Mouse (Mus musculus): Measurements from ENCODE around the gene Mapk14. TPM values are rescaled to one million over a fixed set of nuclear protein-coding genes. Genes with fewer than 3 reads are reported as not detected.
"Not testable (repeated sequence)": the region's sequence is repeated elsewhere in the genome, so short reads cannot be mapped to it uniquely, and the experiment has no call there.

The Mapk14 gene
- polyA plus RNA-seq, 1 experiment from 2014 or later = 31.2 TPM

- no peak for ATAC-seq (replicated peaks; ENCODE audit: extremely low read depth, insufficient read depth, low FRiP score)
- Histone ChIP-seq H3K27ac (ENCODE audit: low read length) (no peak overlapping the region), H3K4me2 (ENCODE audit: low read depth, low read length) (no peak overlapping the region), H3K4me1 (ENCODE audit: control insufficient read depth, insufficient read depth, low read length) (peaks cover 12% of the 10 kb centered on the region), H3K27me3 (ENCODE audit: control insufficient read depth, insufficient read depth, low read length) (peaks cover 20% of the 10 kb centered on the region), H3K9me3 (replicated peaks; ENCODE audit: control insufficient read depth, low read length) (no peaks in the 10 kb centered on the region), H3K36me3 (ENCODE audit: control insufficient read depth, insufficient read depth) (no peaks in the 10 kb centered on the region), H3K4me3 (ENCODE audit: low read length) (no peak overlapping the region), H3K9ac (ENCODE audit: low read length) (no peak overlapping the region)
- WGBS = 52% methylated on average over 3 of the region's 3 CpGs
Measured at GRCm38 (mm10) chr17:28766203-28766602, 75.1 kb downstream of the Mapk14 start.

GRCm38 (mm10) chr17:28766781-28767515 lies 75.8 kb downstream of the Mapk14 start:
- Histone ChIP-seq H3K27ac (ENCODE audit: low read length) (no peak overlapping the region), H3K27me3 (ENCODE audit: control insufficient read depth, insufficient read depth, low read length) (peaks cover 21% of the 10 kb centered on the region), H3K9me3 (replicated peaks; ENCODE audit: control insufficient read depth, low read length) (no peaks in the 10 kb centered on the region), H3K4me3 (ENCODE audit: low read length) (no peak overlapping the region), H3K4me1 (ENCODE audit: control insufficient read depth, insufficient read depth, low read length) (peaks cover 12% of the 10 kb centered on the region), H3K36me3 (ENCODE audit: control insufficient read depth, insufficient read depth) (no peaks in the 10 kb centered on the region), H3K9ac (ENCODE audit: low read length) (no peak overlapping the region), H3K4me2 (ENCODE audit: low read depth, low read length) (no peak overlapping the region)
- no peak for ATAC-seq (replicated peaks; ENCODE audit: extremely low read depth, insufficient read depth, low FRiP score)
- 74% methylated on average over 11 of the region's 11 CpGs for WGBS

GRCm38 (mm10) chr17:28769121-28769874 lies 78.2 kb downstream of the Mapk14 start, which contains the start of gene Mapk13:
Mapk13 (plus strand) TSS chr17:28769297.
- Histone ChIP-seq H3K4me1 (ENCODE audit: control insufficient read depth, insufficient read depth, low read length) (peaks cover 12% of the 10 kb centered on the region), H3K27me3 (ENCODE audit: control insufficient read depth, insufficient read depth, low read length) (peaks cover 21% of the 10 kb centered on the region), H3K9ac (ENCODE audit: low read length) (peak within 1 kb of the TSS; percentile 61), H3K9me3 (replicated peaks; ENCODE audit: control insufficient read depth, low read length) (no peaks in the 10 kb centered on the region), H3K27ac (ENCODE audit: low read length) (no peak within 1 kb of the TSS), H3K36me3 (ENCODE audit: control insufficient read depth, insufficient read depth) (no peaks in the 10 kb centered on the region), H3K4me3 (ENCODE audit: low read length) (peak within 1 kb of the TSS; percentile 49), H3K4me2 (ENCODE audit: low read depth, low read length) (peak within 1 kb of the TSS; percentile 86)
- no peak; the same call in 1 of the 2 replicates for ATAC-seq (replicated peaks; ENCODE audit: extremely low read depth, insufficient read depth, low FRiP score)
- WGBS = 1% methylated on average over 57 of the region's 58 CpGs

- no peak; the same call in 1 of the 2 replicates for ATAC-seq (replicated peaks; ENCODE audit: extremely low read depth, insufficient read depth, low FRiP score)
- 3% methylated on average over 24 of the region's 24 CpGs for WGBS
Measured at GRCm38 (mm10) chr17:28769875-28770421, 78.8 kb downstream of the Mapk14 start.

GRCm38 (mm10) chr17:28771289-28771688 lies 80.2 kb downstream of the Mapk14 start:
- 84% methylated on average over 5 of the region's 5 CpGs for WGBS
- no peak overlapping the region for H3K27ac ChIP-seq (ENCODE audit: low read length)
- H3K4me2 ChIP-seq (ENCODE audit: low read depth, low read length) = no peak overlapping the region
- ATAC-seq (replicated peaks; ENCODE audit: extremely low read depth, insufficient read depth, low FRiP score) = no peak
- no peak overlapping the region for H3K4me3 ChIP-seq (ENCODE audit: low read length)
- peaks cover 21% of the 10 kb centered on the region for H3K27me3 ChIP-seq (ENCODE audit: control insufficient read depth, insufficient read depth, low read length)
- H3K4me1 ChIP-seq (ENCODE audit: control insufficient read depth, insufficient read depth, low read length) = peaks cover 12% of the 10 kb centered on the region
- H3K9me3 ChIP-seq (replicated peaks; ENCODE audit: control insufficient read depth, low read length) = no peaks in the 10 kb centered on the region
- no peak overlapping the region for H3K9ac ChIP-seq (ENCODE audit: low read length)
- H3K36me3 ChIP-seq (ENCODE audit: control insufficient read depth, insufficient read depth) = no peaks in the 10 kb centered on the region

More at GRCm38 (mm10) chr17:28769875-28770421, 78.8 kb downstream of the Mapk14 start:
- H3K36me3 ChIP-seq (ENCODE audit: control insufficient read depth, insufficient read depth) = no peaks in the 10 kb centered on the region
- H3K4me2 ChIP-seq (ENCODE audit: low read depth, low read length) = peak overlapping the region; percentile 86
- peak overlapping the region; percentile 49 for H3K4me3 ChIP-seq (ENCODE audit: low read length)
- H3K27me3 ChIP-seq (ENCODE audit: control insufficient read depth, insufficient read depth, low read length) = peaks cover 21% of the 10 kb centered on the region
- no peak overlapping the region for H3K27ac ChIP-seq (ENCODE audit: low read length)
- peak overlapping the region; percentile 61 for H3K9ac ChIP-seq (ENCODE audit: low read length)
- no peaks in the 10 kb centered on the region for H3K9me3 ChIP-seq (replicated peaks; ENCODE audit: control insufficient read depth, low read length)
- peaks cover 12% of the 10 kb centered on the region for H3K4me1 ChIP-seq (ENCODE audit: control insufficient read depth, insufficient read depth, low read length)

- H3K27me3 ChIP-seq (ENCODE audit: control insufficient read depth, insufficient read depth, low read length) = peaks cover 11% of the 10 kb centered on the region
- not testable (repeated sequence) for H3K9ac ChIP-seq (ENCODE audit: low read length); H3K4me1 ChIP-seq (ENCODE audit: control insufficient read depth, insufficient read depth, low read length); H3K36me3 ChIP-seq (ENCODE audit: control insufficient read depth, insufficient read depth); H3K9me3 ChIP-seq (replicated peaks; ENCODE audit: control insufficient read depth, low read length); ATAC-seq (replicated peaks; ENCODE audit: extremely low read depth, insufficient read depth, low FRiP score); H3K27ac ChIP-seq (ENCODE audit: low read length); H3K4me2 ChIP-seq (ENCODE audit: low read depth, low read length); H3K4me3 ChIP-seq (ENCODE audit: low read length)
- WGBS = 94% methylated on average over 8 of the region's 9 CpGs
Measured at GRCm38 (mm10) chr17:28774303-28774702, 83.2 kb downstream of the Mapk14 start.

- Histone ChIP-seq H3K4me1 (ENCODE audit: control insufficient read depth, insufficient read depth, low read length) (peaks cover 1% of the 10 kb centered on the region), H3K4me3 (ENCODE audit: low read length) (no peak overlapping the region), H3K9me3 (replicated peaks; ENCODE audit: control insufficient read depth, low read length) (peaks cover 4% of the 10 kb centered on the region; the same call in 1 of the 2 replicates), H3K4me2 (ENCODE audit: low read depth, low read length) (no peak overlapping the region), H3K27ac (ENCODE audit: low read length) (no peak overlapping the region), H3K9ac (ENCODE audit: low read length) (no peak overlapping the region), H3K27me3 (ENCODE audit: control insufficient read depth, insufficient read depth, low read length) (peaks cover 10% of the 10 kb centered on the region), H3K36me3 (ENCODE audit: control insufficient read depth, insufficient read depth) (no peaks in the 10 kb centered on the region)
- 74% methylated on average over 4 of the region's 4 CpGs for WGBS
- ATAC-seq (replicated peaks; ENCODE audit: extremely low read depth, insufficient read depth, low FRiP score) = no peak
Measured at GRCm38 (mm10) chr17:28775161-28775560, 84.0 kb downstream of the Mapk14 start.

- 88% methylated on average over 3 of the region's 3 CpGs for WGBS
- Histone ChIP-seq H3K27me3 (ENCODE audit: control insufficient read depth, insufficient read depth, low read length) (no peaks in the 10 kb centered on the region), H3K36me3 (ENCODE audit: control insufficient read depth, insufficient read depth) (no peaks in the 10 kb centered on the region), H3K4me1 (ENCODE audit: control insufficient read depth, insufficient read depth, low read length) (no peaks in the 10 kb centered on the region), H3K9me3 (replicated peaks; ENCODE audit: control insufficient read depth, low read length) (peaks cover 4% of the 10 kb centered on the region; the same call in 1 of the 2 replicates), H3K4me3 (ENCODE audit: low read length) (no peak overlapping the region), H3K27ac (ENCODE audit: low read length) (no peak overlapping the region), H3K9ac (ENCODE audit: low read length) (no peak overlapping the region), H3K4me2 (ENCODE audit: low read depth, low read length) (no peak overlapping the region)
- no peak for ATAC-seq (replicated peaks; ENCODE audit: extremely low read depth, insufficient read depth, low FRiP score)
Measured at GRCm38 (mm10) chr17:28776817-28777216, 85.7 kb downstream of the Mapk14 start.

Measured in heart, embryonic 16.5 days (tissue).